Mouse (Mus musculus): ENCODE measurements around the gene Rab38.

- TF ChIP-seq CTCF (IDR thresholded peaks at IDR 0.05; ENCODE audit: low read depth, low read length): no peak
- TF ChIP-seq POLR2A (IDR thresholded peaks at IDR 0.05; ENCODE audit: borderline replicate concordance, low read depth, low read length): no peak
Measured at GRCm38 (mm10) chr7:88394568-88394967, 35.5 kb upstream of the Rab38 start.

All from bone marrow macrophage, adult 2 months (primary cell).